Mouse (Mus musculus): ENCODE data around the gene Iqch. TPM values are rescaled to one million over a fixed set of nuclear protein-coding genes. Genes with fewer than 3 reads are reported as not detected.

Iqch gene
- polyA plus RNA-seq, 1 experiment from 2014 or later, result not detected

DNA sequence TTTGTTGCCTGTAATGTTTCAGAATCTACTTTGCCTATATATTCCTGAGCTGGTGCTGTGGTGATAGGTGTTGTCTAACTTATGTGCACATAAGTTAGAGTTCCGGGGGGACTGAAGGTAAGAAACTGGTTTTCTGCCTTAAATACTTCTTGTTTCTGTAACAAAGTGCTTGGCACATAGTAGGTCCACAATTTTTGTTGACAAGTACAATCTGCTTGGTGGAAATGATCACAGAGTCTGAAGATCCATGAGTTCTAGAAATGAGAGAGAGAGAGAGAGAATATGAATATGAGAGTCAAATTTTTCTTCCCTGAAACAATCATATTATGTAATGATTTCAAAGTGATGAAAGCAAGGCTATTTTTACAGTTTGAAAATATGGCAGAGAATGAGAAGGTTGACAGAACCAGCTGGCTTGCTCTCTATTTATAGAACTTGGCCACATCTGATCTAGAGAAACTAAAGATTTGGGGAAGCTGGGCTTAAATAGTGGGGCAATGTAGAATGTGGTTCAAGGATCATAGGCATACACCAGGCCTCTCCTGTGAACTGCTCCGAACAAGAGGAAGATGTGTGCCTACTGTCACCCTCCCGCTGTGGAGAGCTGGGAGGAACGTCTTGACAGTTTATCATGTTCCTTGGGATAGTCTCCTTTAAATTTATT, 39.8 kb upstream of the Iqch start:
- 76% methylated on average over 4 of the region's 4 CpGs for WGBS (ENCODE audit: insufficient replicate concordance)
- no peaks in the 10 kb centered on the region for H3K27me3 ChIP-seq (ENCODE audit: control insufficient read depth, insufficient read depth, low read depth, low read length)
- no peaks in the 10 kb centered on the region for H3K4me1 ChIP-seq (ENCODE audit: control insufficient read depth, low read depth, low read length)
- no peak overlapping the region for H3K9ac ChIP-seq (ENCODE audit: low read depth, low read length)
- H3K9me3 ChIP-seq (replicated peaks; ENCODE audit: control insufficient read depth, low read length), result no peaks in the 10 kb centered on the region
- no peak for ATAC-seq (ENCODE audit: low read depth)
- H3K27ac ChIP-seq (ENCODE audit: low read length), result no peak overlapping the region
- no peak overlapping the region for H3K4me2 ChIP-seq (ENCODE audit: low read depth, low read length)
- H3K36me3 ChIP-seq (ENCODE audit: control insufficient read depth, insufficient read depth), result peaks cover 8% of the 10 kb centered on the region
- no peak overlapping the region for H3K4me3 ChIP-seq (ENCODE audit: low read depth, low read length)

GRCm38 (mm10) chr9:63636113-63636512, 33.8 kb upstream of the Iqch start:
- Histone ChIP-seq H3K4me1 (ENCODE audit: control insufficient read depth, low read depth, low read length) (no peaks in the 10 kb centered on the region), H3K27me3 (ENCODE audit: control insufficient read depth, insufficient read depth, low read depth, low read length) (no peaks in the 10 kb centered on the region), H3K4me3 (ENCODE audit: low read depth, low read length) (no peak overlapping the region), H3K27ac (ENCODE audit: low read length) (no peak overlapping the region), H3K9me3 (replicated peaks; ENCODE audit: control insufficient read depth, low read length) (no peaks in the 10 kb centered on the region), H3K9ac (ENCODE audit: low read depth, low read length) (no peak overlapping the region), H3K36me3 (ENCODE audit: control insufficient read depth, insufficient read depth) (peaks cover 11% of the 10 kb centered on the region), H3K4me2 (ENCODE audit: low read depth, low read length) (no peak overlapping the region)
- no peak for ATAC-seq (ENCODE audit: low read depth)
- WGBS (ENCODE audit: insufficient replicate concordance), result 76% methylated on average over 7 of the region's 7 CpGs

GRCm38 (mm10) chr9:63633334-63633733, 31.0 kb upstream of the Iqch start:
- ATAC-seq (ENCODE audit: low read depth), result no peak
- Histone ChIP-seq H3K4me2 (ENCODE audit: low read depth, low read length) (no peak overlapping the region), H3K4me3 (ENCODE audit: low read depth, low read length) (no peak overlapping the region), H3K9me3 (replicated peaks; ENCODE audit: control insufficient read depth, low read length) (no peaks in the 10 kb centered on the region), H3K27me3 (ENCODE audit: control insufficient read depth, insufficient read depth, low read depth, low read length) (no peaks in the 10 kb centered on the region), H3K9ac (ENCODE audit: low read depth, low read length) (no peak overlapping the region), H3K4me1 (ENCODE audit: control insufficient read depth, low read depth, low read length) (no peaks in the 10 kb centered on the region), H3K27ac (ENCODE audit: low read length) (no peak overlapping the region), H3K36me3 (ENCODE audit: control insufficient read depth, insufficient read depth) (peaks cover 10% of the 10 kb centered on the region; the same call in 1 of the 2 replicates)
- WGBS (ENCODE audit: insufficient replicate concordance), result 80% methylated on average over 7 of the region's 7 CpGs

GRCm38 (mm10) chr9:63632924-63633323, 30.6 kb upstream of the Iqch start:
- no peaks in the 10 kb centered on the region for H3K27me3 ChIP-seq (ENCODE audit: control insufficient read depth, insufficient read depth, low read depth, low read length)
- ATAC-seq (ENCODE audit: low read depth), result no peak
- H3K9me3 ChIP-seq (replicated peaks; ENCODE audit: control insufficient read depth, low read length), result no peaks in the 10 kb centered on the region
- WGBS (ENCODE audit: insufficient replicate concordance), result 81% methylated on average over 11 of the region's 11 CpGs
- no peak overlapping the region for H3K4me3 ChIP-seq (ENCODE audit: low read depth, low read length)
- no peak overlapping the region for H3K9ac ChIP-seq (ENCODE audit: low read depth, low read length)
- H3K4me1 ChIP-seq (ENCODE audit: control insufficient read depth, low read depth, low read length), result no peaks in the 10 kb centered on the region
- H3K36me3 ChIP-seq (ENCODE audit: control insufficient read depth, insufficient read depth), result peaks cover 10% of the 10 kb centered on the region; the same call in 1 of the 2 replicates
- H3K27ac ChIP-seq (ENCODE audit: low read length), result no peak overlapping the region
- no peak overlapping the region for H3K4me2 ChIP-seq (ENCODE audit: low read depth, low read length)

GRCm38 (mm10) chr9:63632045-63632444, 29.8 kb upstream of the Iqch start:
- Histone ChIP-seq H3K4me1 (ENCODE audit: control insufficient read depth, low read depth, low read length) (no peaks in the 10 kb centered on the region), H3K27me3 (ENCODE audit: control insufficient read depth, insufficient read depth, low read depth, low read length) (no peaks in the 10 kb centered on the region), H3K4me2 (ENCODE audit: low read depth, low read length) (no peak overlapping the region), H3K9ac (ENCODE audit: low read depth, low read length) (no peak overlapping the region), H3K4me3 (ENCODE audit: low read depth, low read length) (no peak overlapping the region), H3K27ac (ENCODE audit: low read length) (no peak overlapping the region), H3K36me3 (ENCODE audit: control insufficient read depth, insufficient read depth) (peaks cover 7% of the 10 kb centered on the region; the same call in 1 of the 2 replicates), H3K9me3 (replicated peaks; ENCODE audit: control insufficient read depth, low read length) (no peaks in the 10 kb centered on the region)
- WGBS (ENCODE audit: insufficient replicate concordance), result 87% methylated on average over 4 of the region's 4 CpGs
- ATAC-seq (ENCODE audit: low read depth), result no peak

- Histone ChIP-seq H3K9me3 (replicated peaks; ENCODE audit: control insufficient read depth, low read length) (no peaks in the 10 kb centered on the region), H3K4me1 (ENCODE audit: control insufficient read depth, low read depth, low read length) (no peaks in the 10 kb centered on the region), H3K9ac (ENCODE audit: low read depth, low read length) (no peak overlapping the region), H3K4me2 (ENCODE audit: low read depth, low read length) (no peak overlapping the region), H3K4me3 (ENCODE audit: low read depth, low read length) (no peak overlapping the region), H3K27me3 (ENCODE audit: control insufficient read depth, insufficient read depth, low read depth, low read length) (no peaks in the 10 kb centered on the region), H3K27ac (ENCODE audit: low read length) (no peak overlapping the region), H3K36me3 (ENCODE audit: control insufficient read depth, insufficient read depth) (peaks cover 8% of the 10 kb centered on the region)
- ATAC-seq (ENCODE audit: low read depth), result no peak
- 81% methylated on average over 9 of the region's 9 CpGs for WGBS (ENCODE audit: insufficient replicate concordance)
Measured at GRCm38 (mm10) chr9:63625090-63625756, 22.9 kb upstream of the Iqch start.

- ATAC-seq (ENCODE audit: low read depth), result no peak
- Histone ChIP-seq H3K27me3 (ENCODE audit: control insufficient read depth, insufficient read depth, low read depth, low read length) (no peaks in the 10 kb centered on the region), H3K36me3 (ENCODE audit: control insufficient read depth, insufficient read depth) (peaks cover 10% of the 10 kb centered on the region), H3K27ac (ENCODE audit: low read length) (no peak overlapping the region), H3K9ac (ENCODE audit: low read depth, low read length) (no peak overlapping the region), H3K4me2 (ENCODE audit: low read depth, low read length) (no peak overlapping the region), H3K9me3 (replicated peaks; ENCODE audit: control insufficient read depth, low read length) (no peaks in the 10 kb centered on the region), H3K4me3 (ENCODE audit: low read depth, low read length) (no peak overlapping the region), H3K4me1 (ENCODE audit: control insufficient read depth, low read depth, low read length) (no peaks in the 10 kb centered on the region)
- WGBS (ENCODE audit: insufficient replicate concordance), result 82% methylated on average over 15 of the region's 15 CpGs
Measured at GRCm38 (mm10) chr9:63623895-63624569, 21.7 kb upstream of the Iqch start.

DNA sequence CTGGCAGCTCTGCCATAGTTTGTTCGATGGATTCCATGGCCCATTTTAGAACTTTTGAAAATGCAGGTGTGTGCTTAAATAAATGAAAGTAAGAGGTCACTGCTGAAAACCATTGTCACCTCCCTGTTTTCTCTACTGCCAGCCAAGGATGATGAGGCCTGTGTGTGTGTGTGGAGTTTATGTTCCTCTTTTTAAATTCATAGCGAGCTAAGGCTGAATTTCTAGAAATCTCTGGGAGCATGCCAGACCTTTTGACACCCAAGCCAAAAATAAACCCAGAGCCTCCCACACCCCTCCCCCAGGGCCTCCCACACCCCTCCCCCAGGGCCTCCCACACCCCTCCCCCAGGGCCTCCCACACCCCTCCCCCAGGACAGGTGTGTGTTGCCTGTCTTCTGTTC, 15.7 kb upstream of the Iqch start:
- Histone ChIP-seq H3K9me3 (replicated peaks; ENCODE audit: control insufficient read depth, low read length) (no peaks in the 10 kb centered on the region), H3K27ac (ENCODE audit: low read length) (no peak overlapping the region), H3K36me3 (ENCODE audit: control insufficient read depth, insufficient read depth) (peaks cover 20% of the 10 kb centered on the region), H3K9ac (ENCODE audit: low read depth, low read length) (no peak overlapping the region), H3K27me3 (ENCODE audit: control insufficient read depth, insufficient read depth, low read depth, low read length) (no peaks in the 10 kb centered on the region), H3K4me3 (ENCODE audit: low read depth, low read length) (no peak overlapping the region), H3K4me2 (ENCODE audit: low read depth, low read length) (no peak overlapping the region), H3K4me1 (ENCODE audit: control insufficient read depth, low read depth, low read length) (no peaks in the 10 kb centered on the region)
- WGBS (ENCODE audit: insufficient replicate concordance), result 81% methylated on average over 2 of the region's 2 CpGs
- no peak for ATAC-seq (ENCODE audit: low read depth)
